Mouse (Mus musculus) lung, postnatal 14 days (tissue): Measurements from ENCODE around the gene Gm12845.
"Not testable (repeated sequence)": the region's sequence is repeated elsewhere in the genome, so short reads cannot be mapped to it uniquely, and the experiment has no call there.

Experiments used
- DNase-seq: peaks from one replicate; pipeline ENCODE4 v3.0.0; 2021

Gene Gm12845

DNA sequence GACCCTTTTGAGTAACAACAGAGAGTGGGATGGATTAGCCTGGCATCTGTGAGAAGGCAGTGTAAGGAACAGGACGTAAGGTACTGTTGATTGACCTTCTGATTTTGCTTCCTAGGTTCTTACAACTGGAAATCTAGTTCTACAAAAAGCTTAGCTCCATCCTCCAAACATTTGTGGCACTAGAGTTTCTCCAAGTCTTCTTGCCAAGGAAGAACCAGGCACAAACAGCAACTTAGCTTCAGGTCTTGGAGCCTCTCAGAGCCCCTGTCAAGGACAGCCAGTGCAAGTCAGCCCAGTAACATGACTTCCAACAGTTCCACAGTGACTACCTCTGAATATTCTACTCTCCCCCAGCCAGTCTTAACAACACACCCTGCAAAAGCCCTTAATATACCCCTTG is at the start of gene Gm12845:
Gene Gm12845 (plus strand): TSS at position 301 of the 400 bp plus-strand sequence.
- DNase-seq: no peak

DNA sequence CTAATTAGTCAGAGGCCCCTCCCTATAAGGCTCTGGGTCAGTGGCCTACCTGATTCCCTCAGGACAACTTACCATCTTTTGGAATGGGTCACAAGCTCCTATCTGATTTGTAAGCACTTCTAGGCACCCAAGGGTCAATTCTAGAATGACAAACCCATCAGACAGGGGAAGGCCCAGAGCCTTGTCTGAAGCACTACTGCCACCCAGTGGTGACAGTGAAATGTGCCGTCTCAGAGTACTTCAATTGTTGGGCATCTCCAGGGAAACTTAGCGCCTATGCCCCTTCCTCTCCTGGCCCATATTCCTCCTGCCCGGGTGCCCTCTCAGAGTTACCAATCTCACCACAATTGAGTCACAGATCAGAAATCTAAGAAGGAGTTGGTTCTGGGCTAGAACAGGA is 47.3 kb upstream of the Gm12845 start:
- DNase-seq: peak; percentile 88

DNA sequence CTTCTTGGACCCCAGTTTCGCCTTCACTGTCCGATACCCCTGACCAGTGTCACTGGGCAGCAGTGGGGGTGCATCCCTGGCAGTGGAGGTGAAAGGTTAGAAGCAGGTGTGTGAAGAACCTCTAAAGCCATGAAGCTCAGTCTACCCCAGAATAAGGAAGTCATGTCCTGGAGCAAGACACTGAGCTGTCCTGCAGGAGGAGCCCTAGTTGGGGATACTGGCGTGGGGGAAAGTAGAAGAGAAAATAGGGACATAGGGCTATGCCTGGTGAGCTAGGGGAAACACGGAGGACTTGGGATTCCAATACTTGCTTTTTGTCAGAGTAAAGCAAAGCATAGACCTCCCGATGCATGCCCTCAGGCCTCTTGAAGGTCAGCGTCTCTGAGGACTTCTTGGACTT is 43.2 kb upstream of the Gm12845 start:
- no peak for DNase-seq

DNA sequence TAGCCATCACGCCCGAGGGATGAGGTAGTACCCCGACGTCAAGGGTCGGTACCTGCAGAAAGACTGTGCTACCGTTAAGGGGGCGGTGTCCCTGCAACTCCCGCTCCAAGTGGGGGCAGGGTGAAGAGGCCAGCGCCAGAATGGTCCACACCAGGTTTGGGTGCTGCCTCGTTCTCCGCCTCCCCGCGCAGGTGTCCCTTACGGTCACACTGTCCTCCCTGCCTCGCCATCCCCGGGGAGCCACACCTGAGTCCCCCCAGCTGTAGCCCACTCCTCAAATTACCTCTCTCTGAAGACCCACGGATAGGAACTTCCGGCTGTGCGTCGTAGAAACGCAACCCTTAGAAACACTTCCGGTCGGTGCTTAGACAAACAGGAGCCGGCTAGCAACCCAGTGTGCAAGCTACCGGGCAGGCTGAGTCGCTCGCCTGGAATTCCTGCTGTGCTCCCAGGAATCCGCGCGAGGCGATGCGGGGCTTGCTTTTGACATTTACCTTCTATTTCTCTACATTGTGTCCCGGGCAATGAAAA is 42.2 kb upstream of the Gm12845 start, which contains the start of gene Dmap1:
Gene Dmap1 (minus strand): TSS at position 343 of the 531 bp plus-strand sequence.
- peak; percentile 83 for DNase-seq

DNA sequence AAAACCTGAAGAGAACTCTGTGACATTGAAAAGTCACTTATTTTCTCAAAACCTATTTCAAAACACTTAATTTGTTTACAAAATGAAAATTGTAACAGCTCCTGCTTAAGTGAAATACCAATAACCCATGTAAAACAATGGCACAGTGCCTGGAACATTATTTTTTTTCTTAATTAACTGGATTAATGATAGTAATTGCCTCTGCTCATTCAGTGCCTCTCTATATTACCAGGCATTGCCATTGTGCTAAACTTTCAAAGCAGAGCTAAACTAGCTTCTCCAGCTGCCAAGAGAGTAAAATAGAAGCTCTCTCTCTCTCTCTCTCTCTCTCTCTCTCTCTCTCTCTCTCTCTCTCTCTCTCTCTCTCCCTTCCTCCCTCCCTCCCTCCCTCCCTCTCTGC is 41.7 kb upstream of the Gm12845 start:
- no peak for DNase-seq

DNA sequence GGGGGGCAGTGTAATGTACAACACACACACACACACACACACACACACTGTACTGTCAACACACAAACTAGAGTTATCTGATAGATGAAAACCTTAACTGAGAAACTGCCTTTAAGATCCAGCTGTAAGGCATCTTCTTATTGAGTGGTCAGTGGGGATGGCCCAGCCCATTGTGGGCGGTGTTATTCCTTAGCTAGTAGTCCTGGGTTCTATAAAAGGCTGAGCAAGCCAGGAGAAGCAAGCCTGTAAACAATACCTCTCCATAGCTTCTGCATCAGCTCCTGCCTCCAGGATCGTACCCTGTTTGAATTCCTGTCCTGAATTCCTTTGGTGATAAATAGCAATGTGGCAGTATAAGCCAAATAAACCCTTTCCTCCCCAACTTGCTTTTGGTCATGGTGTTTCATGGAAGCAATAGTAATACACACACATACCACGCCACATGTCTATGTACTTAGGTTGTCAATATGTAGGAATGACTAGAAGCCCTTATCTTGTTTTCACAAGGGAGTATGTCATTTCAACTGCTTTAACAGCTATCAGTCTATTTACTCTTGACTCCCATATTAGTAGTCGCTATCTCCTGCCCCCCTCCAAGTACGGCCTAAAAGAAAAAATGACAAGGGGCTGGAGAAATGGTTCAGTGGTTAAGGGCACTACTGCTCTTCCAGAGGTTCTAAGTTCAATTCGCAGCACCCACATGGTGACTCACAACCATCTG is 41.0 kb upstream of the Gm12845 start:
- DNase-seq: no peak

DNA sequence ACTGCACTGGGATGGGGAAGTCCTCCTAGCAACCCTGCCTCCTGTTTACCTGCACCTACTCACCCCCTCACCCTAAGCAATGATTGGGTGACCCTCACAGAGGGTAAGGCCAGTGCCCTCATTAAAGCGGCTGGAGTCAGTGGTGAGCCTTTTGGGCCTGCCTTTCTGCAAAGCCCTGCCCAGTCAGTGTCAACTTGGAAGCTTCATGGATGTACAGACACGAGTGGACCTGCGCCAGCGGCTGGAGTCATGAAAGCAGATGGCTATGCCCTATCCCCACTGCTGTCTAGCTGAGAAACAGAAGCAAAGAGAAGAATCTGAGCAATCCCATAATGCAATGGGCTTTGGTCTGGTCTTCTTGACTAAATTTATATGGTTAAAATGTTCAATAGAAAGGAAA is 37.9 kb upstream of the Gm12845 start:
- DNase-seq: no peak

DNA sequence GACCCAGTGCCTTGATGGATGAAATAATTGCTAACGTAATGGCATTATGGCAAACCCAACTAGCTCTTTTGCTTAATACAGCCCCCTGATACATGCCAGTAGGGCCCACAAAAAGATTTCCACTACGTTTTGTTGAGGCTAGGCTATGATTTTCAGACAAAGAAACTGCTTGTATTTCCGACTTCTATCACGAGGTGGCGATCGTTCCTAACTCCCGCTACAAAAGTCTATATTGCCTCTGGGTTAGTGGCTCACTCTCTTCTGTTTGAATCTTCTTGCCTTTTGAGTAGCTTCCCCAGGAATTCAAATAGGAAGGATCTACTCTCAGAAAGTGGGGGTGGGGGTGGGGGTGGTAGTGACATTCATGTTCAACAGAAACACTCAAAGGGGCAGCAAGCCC is 18.9 kb upstream of the Gm12845 start:
- peak; percentile 63 for DNase-seq

DNA sequence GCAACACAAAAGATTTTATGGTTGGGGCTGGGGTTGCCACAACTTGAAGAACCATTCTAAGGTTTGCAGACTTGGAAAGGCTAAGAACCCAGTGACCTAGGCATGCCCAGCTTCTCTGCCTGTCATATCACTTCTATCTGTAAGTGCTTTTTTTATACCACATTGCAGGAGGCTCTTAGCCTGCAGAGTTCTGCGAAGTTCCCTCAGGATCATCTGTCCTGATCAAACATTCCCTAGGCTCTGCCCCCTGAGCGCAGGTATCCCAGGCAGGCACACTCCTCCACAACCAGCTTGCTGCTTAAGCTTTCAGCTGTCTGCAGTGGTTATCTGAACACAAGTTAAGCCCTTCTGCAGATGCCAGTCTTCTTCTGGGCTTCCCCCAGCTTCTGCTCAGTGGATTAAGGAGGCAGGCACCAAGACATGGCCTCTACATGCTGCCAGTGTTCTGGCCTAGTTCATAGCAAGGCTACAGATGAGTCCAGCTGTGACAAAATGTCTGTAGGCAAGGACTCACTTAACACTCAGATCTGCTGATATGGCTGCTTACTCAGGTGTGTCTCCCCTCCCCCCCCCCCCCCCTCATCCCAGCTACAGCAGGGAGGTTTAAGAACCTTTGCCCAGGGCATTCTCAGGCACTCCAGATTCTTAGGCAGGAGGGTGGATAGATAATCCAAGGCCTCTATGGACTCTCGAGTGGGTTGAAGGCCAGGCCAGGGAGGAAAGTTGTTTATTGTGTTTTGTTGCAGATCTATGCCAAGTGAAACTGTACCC is 15.2 kb upstream of the Gm12845 start:
- no peak for DNase-seq

DNA sequence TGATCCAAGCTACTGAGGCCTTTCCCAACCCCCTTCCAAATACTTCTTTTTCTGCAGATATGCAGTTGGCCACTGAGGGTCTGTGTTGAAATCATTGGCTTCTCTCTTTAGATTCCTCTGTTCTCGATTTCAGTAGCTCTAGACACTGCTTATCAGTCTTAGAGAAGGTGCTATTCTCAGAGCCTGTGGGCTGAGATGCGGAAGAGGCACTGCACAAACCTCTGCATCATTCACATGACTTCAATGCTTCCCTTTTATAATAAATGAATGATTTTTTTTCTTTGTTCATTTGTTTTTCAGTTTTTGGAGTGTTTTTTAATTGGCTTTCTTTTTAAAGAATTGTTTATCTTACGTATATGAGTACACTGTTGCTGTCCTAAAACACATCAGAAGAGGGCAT is 11.9 kb upstream of the Gm12845 start:
- no peak for DNase-seq

DNA sequence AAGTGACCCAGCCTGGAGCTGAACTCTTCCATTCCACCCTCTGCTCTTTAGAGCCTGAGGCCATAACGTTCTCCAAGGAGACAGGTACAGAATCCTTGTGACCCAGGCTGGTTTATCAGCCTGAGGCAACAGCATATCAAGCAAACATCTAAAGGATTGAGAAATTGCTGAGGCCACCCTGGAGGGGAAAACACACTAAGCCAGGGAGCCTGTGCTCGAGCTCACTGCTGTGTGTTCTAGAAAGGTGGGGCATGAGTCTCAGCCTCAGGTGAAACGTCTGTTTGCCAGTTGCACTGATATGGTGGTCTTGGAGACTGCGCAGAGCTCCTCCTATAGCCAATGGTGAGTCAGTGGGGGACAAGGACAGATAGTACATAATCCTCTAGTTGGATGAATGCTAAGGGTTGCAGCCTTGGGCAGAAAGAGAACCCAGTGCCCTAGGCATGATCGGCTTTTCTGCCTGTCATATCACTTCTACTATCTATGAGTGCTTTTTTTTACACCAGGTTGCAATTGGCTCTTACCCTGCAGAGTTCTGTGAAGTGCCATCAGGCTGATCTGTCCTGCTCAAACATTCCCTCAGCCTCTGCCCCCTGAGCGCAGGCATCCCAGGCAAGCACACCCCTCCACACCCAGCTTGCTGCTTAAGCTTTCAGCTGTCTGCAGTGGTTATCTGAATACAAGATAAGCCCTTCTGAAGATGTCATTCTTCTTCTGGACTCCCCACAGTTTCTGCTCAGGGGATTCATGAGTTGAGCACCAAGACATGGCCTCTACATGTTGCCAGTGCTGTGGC is 10.7 kb upstream of the Gm12845 start:
- no peak for DNase-seq

DNA sequence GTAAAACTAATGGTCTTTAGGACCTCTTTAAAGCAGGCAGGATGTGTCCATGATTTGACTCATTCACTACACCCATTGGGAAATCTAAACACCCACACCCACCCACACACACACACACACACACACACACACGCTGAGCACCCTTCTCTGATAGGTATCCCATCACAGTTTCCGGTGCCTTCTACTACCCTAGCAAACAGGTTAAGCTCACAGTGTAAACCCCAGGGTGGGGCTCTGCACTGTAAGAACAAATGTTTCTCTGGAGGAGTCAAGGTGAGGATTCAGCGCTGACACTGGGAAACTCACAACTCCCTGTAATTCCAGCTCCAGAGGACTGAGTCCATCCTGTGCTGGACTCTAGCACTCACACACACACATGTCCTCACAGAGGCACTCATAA is 7.7 kb downstream of the Gm12845 start:
- DNase-seq: no peak

DNA sequence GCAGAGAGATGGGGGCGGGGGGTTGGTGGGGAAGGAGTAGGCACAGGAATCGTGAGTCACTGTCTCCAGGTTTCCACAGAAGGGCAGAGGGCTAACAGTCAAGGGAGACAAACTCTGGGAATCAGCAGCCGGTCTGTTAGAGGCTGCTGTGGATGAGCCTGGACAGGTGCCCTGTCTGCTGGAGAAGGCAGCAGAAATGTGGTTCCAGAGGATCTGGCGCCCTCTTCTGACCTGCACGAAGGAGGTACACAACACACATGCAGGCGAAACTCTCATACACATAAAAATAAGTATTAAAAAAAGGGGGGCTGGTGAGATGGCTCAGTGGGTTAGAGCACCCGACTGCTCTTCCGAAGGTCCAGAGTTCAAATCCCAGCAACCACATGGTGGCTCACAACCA is 13.3 kb downstream of the Gm12845 start:
- DNase-seq: peak; percentile 12

DNA sequence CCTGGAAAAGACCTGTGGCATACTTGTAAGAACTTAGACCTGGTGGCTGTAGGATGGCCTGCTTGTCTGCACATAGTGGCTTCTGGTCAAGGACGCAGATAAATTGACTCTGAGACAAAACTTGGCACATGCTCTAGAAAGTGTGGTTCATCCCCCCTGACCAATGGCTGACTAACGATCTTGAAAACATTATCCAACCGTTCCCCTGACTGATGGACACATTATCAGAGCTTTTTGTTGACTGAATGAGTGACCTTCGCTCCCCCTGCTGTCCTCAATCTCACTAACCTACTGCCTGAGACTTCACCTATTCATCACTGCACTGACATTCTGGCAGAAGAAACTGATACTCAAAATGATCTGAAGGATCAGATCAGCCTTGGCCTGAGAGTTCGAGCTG is 28.3 kb downstream of the Gm12845 start:
- not testable (repeated sequence) for DNase-seq

DNA sequence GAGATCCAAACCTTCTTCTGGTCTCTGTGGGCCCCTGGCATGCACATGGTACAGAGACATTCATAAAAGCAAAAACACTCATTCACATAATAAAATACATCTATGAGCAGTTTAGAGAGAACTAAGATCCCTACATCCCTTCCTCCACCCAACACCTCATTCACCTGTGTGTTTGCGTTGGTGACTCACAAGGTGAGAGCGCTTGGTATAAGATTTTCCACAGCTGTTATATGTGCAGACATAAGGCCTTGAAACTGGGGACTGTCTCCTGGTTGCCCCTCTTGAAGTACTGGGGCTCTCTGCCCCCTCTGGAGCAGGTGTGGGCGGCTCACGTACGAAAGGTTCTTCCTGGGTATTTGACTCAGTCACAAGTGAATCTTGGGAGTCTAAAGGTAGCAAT is 35.9 kb downstream of the Gm12845 start:
- no peak for DNase-seq

DNA sequence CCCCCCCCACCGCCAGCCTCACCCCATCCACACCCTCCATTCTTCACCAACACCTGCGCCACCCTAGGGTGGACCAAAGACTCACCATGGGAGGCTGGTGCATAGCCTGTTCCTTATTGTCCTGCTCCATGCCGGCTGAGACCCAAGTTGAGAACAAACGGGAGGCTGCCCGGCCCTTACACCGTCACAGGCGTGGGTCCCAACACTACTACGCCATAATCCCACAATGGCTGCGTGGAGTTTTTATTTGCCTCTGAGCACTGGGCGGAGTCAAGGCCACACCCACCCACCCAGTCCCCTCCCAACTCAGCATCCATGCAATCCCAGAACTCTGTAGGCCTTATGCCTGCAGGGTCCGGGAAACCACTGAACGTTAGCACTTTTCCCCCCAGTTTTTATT is 41.2 kb downstream of the Gm12845 start, which contains the start of gene Klf17:
Gene Klf17 (minus strand): TSS at position 233 of the 400 bp plus-strand sequence.
- DNase-seq: no peak

DNA sequence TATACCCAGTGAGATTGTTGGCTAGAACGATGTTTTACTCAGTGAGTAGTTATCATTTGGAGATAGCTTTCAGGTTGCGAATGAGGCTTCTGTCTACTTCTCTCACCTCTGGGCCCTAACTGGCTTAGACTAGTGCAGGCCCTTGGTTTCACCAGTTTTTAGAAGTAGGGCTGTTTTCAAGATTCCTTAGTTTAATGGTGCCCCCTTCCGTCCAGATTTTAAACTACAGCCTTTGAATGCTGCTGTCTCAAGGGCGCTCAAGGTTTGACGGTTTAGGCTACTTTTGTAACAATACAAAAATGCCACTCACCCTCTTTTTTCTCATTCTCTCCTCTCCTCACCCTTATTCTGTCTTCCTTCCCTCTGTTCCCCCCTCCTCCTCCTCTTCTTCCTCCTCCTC is 46.7 kb downstream of the Gm12845 start:
- peak; percentile 83 for DNase-seq

DNA sequence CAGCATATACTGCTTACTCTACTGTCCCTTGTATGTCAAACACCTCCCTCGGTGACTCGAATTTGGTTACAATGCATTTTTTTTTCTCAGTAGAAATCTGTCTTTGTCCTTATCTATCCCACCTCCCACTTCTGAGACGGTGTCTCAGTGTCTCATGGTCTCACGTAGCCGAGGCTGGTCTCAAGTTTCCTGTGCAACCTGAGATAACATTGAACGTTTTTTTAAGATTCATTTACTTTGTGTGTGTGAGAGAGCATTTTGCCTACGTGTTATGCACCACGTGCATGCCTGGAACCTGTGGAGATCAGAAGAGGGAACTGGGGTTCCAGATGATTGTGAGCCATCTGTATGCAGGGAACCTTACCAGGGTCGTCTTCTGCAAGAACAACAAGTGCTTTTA is 48.7 kb downstream of the Gm12845 start:
- DNase-seq: no peak
